Mouse (Mus musculus) olfactory bulb, adult 2 months (tissue): ENCODE results near the gene Adamts17.

ENCODE experiments used
- CTCF ChIP-seq: fragments of 200-500 bp; IDR thresholded peaks from 2 replicates; pipeline ENCODE4 v1.5.1; 2012; ENCODE audit warnings: low read depth, mild to moderate bottlenecking, low read length, moderate library complexity; ENCODE audit not compliant: insufficient read depth
- POLR2A ChIP-seq: fragments of 200-500 bp; IDR thresholded peaks from 2 replicates; pipeline ENCODE4 v1.6.1; 2012; ENCODE audit warnings: mild to moderate bottlenecking, low read depth, low read length, moderate library complexity; ENCODE audit not compliant: insufficient read depth

- TF ChIP-seq POLR2A: no peak
- no peak for TF ChIP-seq CTCF
These were observed 27.2 kb upstream of the Adamts17 start for GRCm38 (mm10) chr7:66812289-66812688.
